In the genomic region with DNA sequence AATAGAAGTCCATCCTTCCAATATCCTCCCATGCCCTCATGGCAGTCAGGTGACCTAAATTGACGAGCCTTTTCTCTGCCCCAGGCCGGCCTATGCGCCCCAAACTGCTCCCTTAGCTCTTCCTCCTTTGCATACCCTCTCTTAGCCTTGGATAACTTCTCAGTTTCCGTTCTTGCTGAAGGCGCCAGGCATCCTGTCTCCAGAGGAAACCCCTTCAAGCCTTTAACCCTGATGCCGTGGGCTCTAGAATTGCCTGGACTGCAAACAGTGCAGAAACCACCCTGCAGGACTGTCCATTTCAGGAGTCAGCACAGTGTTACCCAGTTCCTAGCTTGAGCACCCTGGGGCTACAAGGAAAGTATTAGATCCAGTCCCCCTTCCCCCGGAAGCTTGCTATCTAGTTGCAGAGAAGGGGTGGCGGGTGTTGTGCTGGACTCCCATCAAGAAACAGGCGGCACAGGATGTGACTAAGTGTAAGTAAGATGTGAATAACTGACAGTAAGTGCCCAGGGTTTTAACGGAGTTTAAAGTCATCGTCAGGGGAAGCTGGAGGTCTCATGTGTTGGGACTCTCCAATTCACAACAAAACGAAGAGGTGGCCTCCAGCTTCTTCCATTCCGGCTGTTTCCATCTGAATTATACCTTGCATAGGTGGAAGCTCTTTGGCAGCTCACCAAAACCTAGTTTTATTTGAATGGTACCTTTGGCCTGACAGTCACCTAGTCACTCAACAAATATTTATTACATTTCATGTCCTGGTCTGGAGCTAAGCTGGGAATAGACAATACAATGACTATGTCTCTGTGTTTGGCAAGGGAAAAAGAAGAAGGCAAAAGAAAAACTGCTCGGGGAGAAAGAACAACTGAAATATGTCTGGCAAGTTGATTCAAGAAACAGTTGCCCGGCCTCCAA, we compare ENCODE assay signal across 8 mouse cellular contexts. TPM values are rescaled to one million over a fixed set of nuclear protein-coding genes. Genes with fewer than 3 reads are reported as not detected.
DNase-seq lines count a peak whose midpoint lies in the region; TF ChIP-seq lines count a peak whose summit lies in the region.

No protein-coding gene starts in this region.

- H3K4me3 ChIP-seq in erythroblast, embryonic 14.5 days (replicated peaks): peak overlapping the region; percentile 88
- H3K4me3 ChIP-seq in limb, embryonic 10.5 days: peak overlapping the region; percentile 88
- peak overlapping the region; percentile 65 for H3K4me3 ChIP-seq in thymus, adult 2 months (ENCODE audit: control insufficient read depth, insufficient read depth, low read length)

- no peak for TF ChIP-seq CTCF in thymus, adult 2 months (IDR thresholded peaks at IDR 0.05; ENCODE audit: borderline replicate concordance, control insufficient read depth, extremely low read depth, insufficient read depth, low read length, poor library complexity)

- H3K36me3 ChIP-seq in erythroblast, embryonic 14.5 days (ENCODE audit: control insufficient read depth): peaks cover 76% of the 10 kb centered on the region
- H3K36me3 ChIP-seq in limb, embryonic 10.5 days: peaks cover 29% of the 10 kb centered on the region
- H3K36me3 ChIP-seq in thymus, adult 2 months (ENCODE audit: control insufficient read depth, insufficient read depth, low read length): no peaks in the 10 kb centered on the region

- H3K4me1 ChIP-seq in erythroblast, embryonic 14.5 days (ENCODE audit: control insufficient read depth): peaks cover 94% of the 10 kb centered on the region
- peaks cover 46% of the 10 kb centered on the region for H3K4me1 ChIP-seq in limb, embryonic 10.5 days
- H3K4me1 ChIP-seq in thymus, adult 2 months (replicated peaks; ENCODE audit: control insufficient read depth, insufficient read depth, low read length): peaks cover 19% of the 10 kb centered on the region

- DNase-seq in CD4-positive, CD25-positive, alpha-beta regulatory T cell, adult 2 months (ENCODE audit: low read depth, low spot score): peak; percentile 69
- peak; percentile 67 for DNase-seq in T-cell, adult 2 months (ENCODE audit: low spot score)
- peak; percentile 54 to 70 for DNase-seq in heart, postnatal 36 days
- peak; percentile 52 for DNase-seq in limb, embryonic 10.5 days (ENCODE audit: low spot score)
- peak; percentile 16 for DNase-seq in mesoderm, embryonic 11.5 days (ENCODE audit: low read depth, low spot score)
- peak; percentile 52 for DNase-seq in thymus, adult 2 months
- no peak for DNase-seq in ovary, postnatal 14 days (ENCODE audit: low spot score)

- no peak for TF ChIP-seq POLR2A in thymus, adult 2 months (IDR thresholded peaks at IDR 0.05; ENCODE audit: control insufficient read depth, extremely low read depth, insufficient read depth, low read length, poor library complexity)

- intact Hi-C loops in heart, postnatal 36 days (cut with DNase I): loop anchor here (2.0 kb wide), 2 partner anchors 45 to 79 kb away; no protein-coding TSS in a partner anchor

- WGBS in limb, embryonic 10.5 days: 26% methylated on average over 15 of the region's 15 CpGs
- WGBS in thymus, adult 2 months: 11% methylated on average over 15 of the region's 15 CpGs

- H3K27me3 ChIP-seq in erythroblast, embryonic 14.5 days (ENCODE audit: control insufficient read depth): no peaks in the 10 kb centered on the region
- no peaks in the 10 kb centered on the region for H3K27me3 ChIP-seq in limb, embryonic 10.5 days (ENCODE audit: low read depth, poor library complexity, severe bottlenecking)
- H3K27me3 ChIP-seq in thymus, adult 2 months (ENCODE audit: control insufficient read depth, insufficient read depth, low read length): no peaks in the 10 kb centered on the region

- H3K27ac ChIP-seq in limb, embryonic 10.5 days: peak overlapping the region; percentile 98
- peak overlapping the region; percentile 82 for H3K27ac ChIP-seq in thymus, adult 2 months (ENCODE audit: control insufficient read depth, insufficient read depth, low read length)

- H3K9me3 ChIP-seq in erythroblast, embryonic 14.5 days (ENCODE audit: control insufficient read depth, low read length): peaks cover 2% of the 10 kb centered on the region
- H3K9me3 ChIP-seq in limb, embryonic 10.5 days (replicated peaks): no peaks in the 10 kb centered on the region

RNA-seq across cellular contexts. Expression of a gene that starts 1.4 kb away (rescaled TPM):
- 2.7 and 3.7 TPM in 2 replicates for polyA plus RNA-seq in erythroblast, embryonic 14.5 days (2012)
- total RNA-seq in heart, postnatal 36 days (2021): 10 to 100 TPM; 26.8 to 39.1 TPM
- 19.0 and 21.3 TPM in 2 replicates for polyA plus RNA-seq in limb, embryonic 10.5 days (2016; fragmentation: Nextera tagmentation; extraction: Ambion mirVana)
- polyA plus RNA-seq in thymus, adult 2 months (2012; rRNA removed): 8.9 and 10.4 TPM in 2 replicates

RNA-seq across cellular contexts. Expression of a gene that starts 58.2 kb away (rescaled TPM):
- 11.0 and 14.3 TPM in 2 replicates for polyA plus RNA-seq in erythroblast, embryonic 14.5 days (2012)
- 10 to 100 TPM; 17.3 to 17.8 TPM for total RNA-seq in heart, postnatal 36 days (2021)
- 86.0 and 92.3 TPM in 2 replicates for polyA plus RNA-seq in limb, embryonic 10.5 days (2016; fragmentation: Nextera tagmentation; extraction: Ambion mirVana)
- 60.5 and 65.2 TPM in 2 replicates for polyA plus RNA-seq in thymus, adult 2 months (2012; rRNA removed)
